Mouse (Mus musculus) heart, adult 2 months (tissue): ENCODE measurements around the gene Hyal5. TPM values are rescaled to one million over a fixed set of nuclear protein-coding genes. Genes with fewer than 3 reads are reported as not detected.

ENCODE experiments used
- DNase-seq, 2 experiments: peaks; one replicate each; pipeline ENCODE4 v3.0.0; 2021
- H3K27ac ChIP-seq: fragments of 200-600 bp; 2 replicates; pipeline ENCODE4 v1.8.1; 2022
- H3K27me3 ChIP-seq: fragments of 200-500 bp; 2 replicates; pipeline ENCODE4 v1.6.1; 2012; ENCODE audit warnings: mild to moderate bottlenecking, low read length, inconsistent platforms, mixed read lengths; ENCODE audit not compliant: control insufficient read depth, insufficient read depth
- H3K36me3 ChIP-seq: fragments of 200-500 bp; 2 replicates; pipeline ENCODE4 v1.6.1; 2012; ENCODE audit warnings: low read length, inconsistent platforms; ENCODE audit not compliant: control insufficient read depth, insufficient read depth
- H3K4me1 ChIP-seq: fragments of 200-500 bp; 2 replicates; pipeline ENCODE4 v1.6.1; 2011; ENCODE audit warnings: low read length; ENCODE audit not compliant: control insufficient read depth, insufficient read depth
- H3K4me3 ChIP-seq: fragments of 200-600 bp; 2 replicates; pipeline ENCODE4 v1.8.1; 2022
- H3K79me2 ChIP-seq: fragments of 200-500 bp; replicated peaks from 2 replicates; pipeline ENCODE4 v1.6.1; 2012; ENCODE audit warnings: mild to moderate bottlenecking, inconsistent platforms, low read length, moderate library complexity, mixed read lengths; ENCODE audit not compliant: control insufficient read depth, insufficient read depth
- H3K9ac ChIP-seq: fragments of 200-500 bp; 2 replicates; pipeline ENCODE4 v1.6.1; 2012; ENCODE audit warnings: low read depth, mild to moderate bottlenecking, control low read depth, inconsistent platforms, low read length, mixed read lengths
- CTCF ChIP-seq: fragments of 200-600 bp; IDR thresholded peaks from 2 replicates; pipeline ENCODE4 v1.8.1; 2022; ENCODE audit warnings: antibody characterized with exemption, mild to moderate bottlenecking, moderate library complexity
- EP300 ChIP-seq: fragments of 200-500 bp; IDR thresholded peaks from 2 replicates; pipeline ENCODE4 v1.6.1; 2011; ENCODE audit warnings: low read depth, low read length, control low read depth; ENCODE audit not compliant: insufficient read depth
- POLR2A ChIP-seq: fragments of 200-500 bp; IDR thresholded peaks from 2 replicates; pipeline ENCODE4 v1.6.1; 2011; ENCODE audit warnings: mild to moderate bottlenecking, low read depth, low read length, control low read depth; ENCODE audit not compliant: insufficient read depth
- WGBS: fragments of 180-500 bp; shearing (Covaris S2); methylation state at CpG from one replicate; pipeline ENCODE4 v1.1.7; 2018; 5-methylcytosine and 5-hydroxymethylcytosine counted together
- intact Hi-C: fragments of 180-260 bp; cut with DNase I; formaldehyde crosslinking; loops from one replicate; pipeline ENCODE4 v1.15.1; 2025
- polyA plus RNA-seq: library from polyadenylated mRNA; depleted of rRNA; stranded (reverse); fragments of >200 nt; gene quantifications from 2 replicates; pipeline ENCODE4 v1.2.3, GENCODE M21; 2012; rRNA removed
- total RNA-seq, 2 experiments: library from RNA; stranded (reverse); gene quantifications; 2 replicates each; pipeline ENCODE4 v1.2.3; 2021

Gene Hyal5
- total and polyA plus RNA-seq, 3 experiments = not detected

GRCm38 (mm10) chr6:24905101-24905500, 47.3 kb downstream of the Hyal5 start:
- intact Hi-C loops = no loop called here
- DNase-seq = no peak
- no peak for TF ChIP-seq POLR2A
- TF ChIP-seq EP300 = no peak
- no peak for TF ChIP-seq CTCF
- no peak overlapping the region for H3K4me3 ChIP-seq
- no peaks in the 10 kb centered on the region for H3K79me2 ChIP-seq
- no peak overlapping the region for H3K27ac ChIP-seq
- no peaks in the 10 kb centered on the region for H3K27me3 ChIP-seq
- H3K9ac ChIP-seq = no peak overlapping the region
- no peaks in the 10 kb centered on the region for H3K4me1 ChIP-seq
- no peaks in the 10 kb centered on the region for H3K36me3 ChIP-seq
- 77% methylated on average over 3 of the region's 3 CpGs for WGBS

GRCm38 (mm10) chr6:24907824-24908223, 50.0 kb downstream of the Hyal5 start:
- Histone ChIP-seq H3K79me2 (no peaks in the 10 kb centered on the region), H3K27me3 (no peaks in the 10 kb centered on the region), H3K4me3 (no peak overlapping the region), H3K9ac (no peak overlapping the region), H3K27ac (no peak overlapping the region), H3K36me3 (no peaks in the 10 kb centered on the region), H3K4me1 (no peaks in the 10 kb centered on the region)
- 53% methylated on average over 2 of the region's 2 CpGs for WGBS
- no peak for TF ChIP-seq POLR2A
- TF ChIP-seq CTCF = no peak
- no peak for TF ChIP-seq EP300
- intact Hi-C loops = no loop called here
- no peak for DNase-seq

- TF ChIP-seq EP300 = no peak
- TF ChIP-seq CTCF = no peak
Measured at GRCm38 (mm10) chr6:24910016-24910727, 52.4 kb downstream of the Hyal5 start.

GRCm38 (mm10) chr6:24910728-24911105, 52.9 kb downstream of the Hyal5 start:
- no peaks in the 10 kb centered on the region for H3K79me2 ChIP-seq
- H3K4me1 ChIP-seq = no peaks in the 10 kb centered on the region
- DNase-seq = no peak
- H3K4me3 ChIP-seq = no peak overlapping the region
- no peak overlapping the region for H3K9ac ChIP-seq
- intact Hi-C loops = no loop called here
- TF ChIP-seq POLR2A (no peak), CTCF (no peak), EP300 (no peak)
- H3K27ac ChIP-seq = no peak overlapping the region
- H3K27me3 ChIP-seq = no peaks in the 10 kb centered on the region
- no peaks in the 10 kb centered on the region for H3K36me3 ChIP-seq

More at GRCm38 (mm10) chr6:24910016-24910727, 52.4 kb downstream of the Hyal5 start:
- no peaks in the 10 kb centered on the region for H3K36me3 ChIP-seq
- no peak for DNase-seq
- no peaks in the 10 kb centered on the region for H3K4me1 ChIP-seq
- H3K9ac ChIP-seq = no peak overlapping the region
- H3K27ac ChIP-seq = no peak overlapping the region
- H3K4me3 ChIP-seq = no peak overlapping the region
- intact Hi-C loops = no loop called here
- no peaks in the 10 kb centered on the region for H3K79me2 ChIP-seq
- WGBS = 58% methylated on average over 2 of the region's 2 CpGs
- H3K27me3 ChIP-seq = no peaks in the 10 kb centered on the region

- WGBS = 98% methylated on average over 2 of the region's 2 CpGs
- TF ChIP-seq CTCF (no peak), POLR2A (no peak), EP300 (no peak)
Measured at GRCm38 (mm10) chr6:24913591-24913990, 55.8 kb downstream of the Hyal5 start.

GRCm38 (mm10) chr6:24925076-24925785, 67.4 kb downstream of the Hyal5 start:
- 78% methylated on average over 11 of the region's 11 CpGs for WGBS

More at GRCm38 (mm10) chr6:24913591-24913990, 55.8 kb downstream of the Hyal5 start:
- Histone ChIP-seq H3K4me3 (no peak overlapping the region), H3K27me3 (no peaks in the 10 kb centered on the region), H3K27ac (no peak overlapping the region), H3K9ac (no peak overlapping the region), H3K4me1 (no peaks in the 10 kb centered on the region), H3K36me3 (no peaks in the 10 kb centered on the region), H3K79me2 (no peaks in the 10 kb centered on the region)
- DNase-seq = no peak
- intact Hi-C loops = no loop called here

More at GRCm38 (mm10) chr6:24925076-24925785, 67.4 kb downstream of the Hyal5 start:
- Histone ChIP-seq H3K9ac (no peak overlapping the region), H3K79me2 (no peaks in the 10 kb centered on the region), H3K4me3 (no peak overlapping the region), H3K27me3 (no peaks in the 10 kb centered on the region), H3K36me3 (no peaks in the 10 kb centered on the region), H3K4me1 (no peaks in the 10 kb centered on the region), H3K27ac (no peak overlapping the region)
- intact Hi-C loops = no loop called here
- no peak for DNase-seq
- TF ChIP-seq CTCF (no peak), EP300 (no peak), POLR2A (no peak)

Other genes with a start within 250 kb of the Hyal5 start
- 10 to 100 TPM; 27.8 to 28.3 TPM for gene Wasl, start 193.0 kb upstream of the Hyal5 start, total RNA-seq
- gene Wasl, start 193.0 kb upstream of the Hyal5 start, polyA plus RNA-seq = 11.5 and 13.9 TPM in 2 replicates
- not detected for gene Hyal6, start 124.8 kb upstream of the Hyal5 start, total RNA-seq
- not detected in 2 replicates for gene Hyal6, start 124.8 kb upstream of the Hyal5 start, polyA plus RNA-seq
- gene Hyal4, start 109.7 kb upstream of the Hyal5 start, total RNA-seq = not detected
- gene Hyal4, start 109.7 kb upstream of the Hyal5 start, polyA plus RNA-seq = not detected in 2 replicates
- not detected for gene Spam1, start 66.8 kb upstream of the Hyal5 start, total RNA-seq
- gene Spam1, start 66.8 kb upstream of the Hyal5 start, polyA plus RNA-seq = 0.04 TPM in 1 of 2 replicates, not detected in the other
- under 1 TPM in 1 of 2 experiments, not detected in 1; 0.05 TPM for gene Tmem229a, start 98.3 kb downstream of the Hyal5 start, total RNA-seq
- 0.02 TPM in 1 of 2 replicates, not detected in the other for gene Tmem229a, start 98.3 kb downstream of the Hyal5 start, polyA plus RNA-seq